Mouse (Mus musculus) gastrocnemius, postnatal 36 days (tissue): Measurements from ENCODE around the gene Rtn3. TPM values are rescaled to one million over a fixed set of nuclear protein-coding genes. Genes with fewer than 3 reads are reported as not detected.
"Not testable (repeated sequence)": the region's sequence is repeated elsewhere in the genome, so short reads cannot be mapped to it uniquely, and the experiment has no call there.

ENCODE experiments used
- DNase-seq, 2 experiments: peaks; one replicate each; pipeline ENCODE4 v3.0.0; 2022
- intact Hi-C: fragments of 180-260 bp; cut with DNase I; formaldehyde crosslinking; loops from one replicate; pipeline ENCODE4 v1.15.1; 2025
- long read RNA-seq, 2 experiments: library from polyadenylated mRNA; stranded (forward); transcript quantifications; one replicate each; pipeline ENCODE4 v2.0.0; 2021
- total RNA-seq, 2 experiments: library from RNA; stranded (reverse); gene quantifications; 2 replicates each; pipeline ENCODE4 v1.2.3; 2021

The Rtn3 gene
- 10 to 100 TPM; 26.5 to 27.6 TPM for total RNA-seq
- long read RNA-seq, experiment 1, full-length matches to known transcripts, result 18 of 25 reads
- long read RNA-seq, experiment 1, partial matches to known transcripts, result 1 of 25 reads
- long read RNA-seq, experiment 1, other reads (novel, unspliced or antisense), result 6 of 25 reads
- long read RNA-seq, experiment 2, transcript Rtn3-203 (7 exons, 2,762 nt), result major isoform, 12 of 22 reads
- long read RNA-seq, experiment 2, partial matches to known transcripts, result 1 of 22 reads
- long read RNA-seq, experiment 2, other reads (novel, unspliced or antisense), result 7 of 22 reads

DNA sequence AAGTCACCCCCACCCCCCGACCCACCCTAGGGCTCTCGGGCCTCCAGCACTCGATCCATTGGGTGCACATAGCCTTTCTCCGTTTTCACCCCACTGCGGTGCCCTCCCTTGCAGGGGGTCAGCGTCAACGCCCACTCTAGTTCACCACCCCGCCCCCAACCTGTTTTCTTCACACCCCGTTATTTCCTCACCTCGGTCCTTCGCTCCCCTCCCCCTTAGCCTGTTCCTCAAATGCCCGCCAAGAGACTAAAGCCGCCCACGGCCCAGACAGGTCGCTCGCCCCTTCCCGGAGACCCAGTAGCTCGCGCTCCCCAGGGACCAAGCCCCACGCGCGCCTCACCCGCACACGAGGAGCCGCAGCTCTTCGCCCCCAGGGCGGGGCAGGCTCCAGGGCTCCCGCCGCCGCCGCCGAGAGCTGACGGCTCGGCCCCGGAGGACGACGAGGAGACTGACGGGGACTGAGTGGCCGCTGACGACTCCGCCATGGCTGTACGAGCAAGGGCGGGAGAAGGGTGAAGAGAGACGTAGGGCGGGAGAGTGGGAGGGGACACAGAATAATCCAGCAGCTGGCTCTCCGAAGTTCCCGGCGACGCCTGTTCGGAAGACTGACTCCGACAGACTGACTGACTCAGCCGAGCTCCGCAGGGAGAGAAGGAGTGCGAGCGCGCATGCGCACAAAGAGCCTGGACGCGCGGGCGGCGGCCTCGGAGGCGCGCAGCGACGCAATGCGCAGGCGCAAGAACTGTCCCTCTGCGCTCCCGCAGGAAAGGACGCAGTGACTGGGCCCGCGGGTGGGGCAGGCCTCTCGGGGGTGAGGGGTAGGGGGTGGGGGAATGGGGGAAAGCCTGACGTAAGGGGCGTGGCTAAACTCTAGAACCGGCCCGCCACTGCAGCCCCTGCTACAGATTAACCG is at the start of gene Rtn3:
TSS of gene Rtn3 (minus strand) at position 683 of the 913 bp plus-strand sequence.
- intact Hi-C loops, result loop anchor here (5.0 kb wide), 1 partner anchor 41 kb away; no protein-coding TSS in a partner anchor

DNA sequence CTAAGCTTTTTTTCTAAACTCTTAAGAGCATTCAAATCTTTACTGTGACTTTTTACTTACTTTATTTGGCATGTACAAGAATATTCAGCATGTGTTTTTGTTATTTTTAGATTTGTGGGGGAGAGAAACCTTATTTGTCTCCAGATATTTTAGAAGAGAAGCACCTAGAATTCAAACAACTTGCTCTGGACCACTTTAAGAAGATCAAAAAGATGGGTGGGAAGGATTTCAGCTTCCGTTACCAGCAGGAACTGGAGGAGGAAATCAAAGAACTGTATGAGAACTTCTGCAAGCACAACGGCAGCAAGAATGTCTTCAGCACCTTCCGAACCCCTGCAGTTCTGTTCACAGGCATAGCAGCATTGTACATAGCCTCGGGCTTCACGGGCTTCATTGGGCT is 48.8 kb upstream of the Rtn3 start:
- intact Hi-C loops, result no loop called here
- no peak for DNase-seq

More for the DNA sequence above, at the start of gene Rtn3:
- DNase-seq, result peak; percentile 94 to 96

DNA sequence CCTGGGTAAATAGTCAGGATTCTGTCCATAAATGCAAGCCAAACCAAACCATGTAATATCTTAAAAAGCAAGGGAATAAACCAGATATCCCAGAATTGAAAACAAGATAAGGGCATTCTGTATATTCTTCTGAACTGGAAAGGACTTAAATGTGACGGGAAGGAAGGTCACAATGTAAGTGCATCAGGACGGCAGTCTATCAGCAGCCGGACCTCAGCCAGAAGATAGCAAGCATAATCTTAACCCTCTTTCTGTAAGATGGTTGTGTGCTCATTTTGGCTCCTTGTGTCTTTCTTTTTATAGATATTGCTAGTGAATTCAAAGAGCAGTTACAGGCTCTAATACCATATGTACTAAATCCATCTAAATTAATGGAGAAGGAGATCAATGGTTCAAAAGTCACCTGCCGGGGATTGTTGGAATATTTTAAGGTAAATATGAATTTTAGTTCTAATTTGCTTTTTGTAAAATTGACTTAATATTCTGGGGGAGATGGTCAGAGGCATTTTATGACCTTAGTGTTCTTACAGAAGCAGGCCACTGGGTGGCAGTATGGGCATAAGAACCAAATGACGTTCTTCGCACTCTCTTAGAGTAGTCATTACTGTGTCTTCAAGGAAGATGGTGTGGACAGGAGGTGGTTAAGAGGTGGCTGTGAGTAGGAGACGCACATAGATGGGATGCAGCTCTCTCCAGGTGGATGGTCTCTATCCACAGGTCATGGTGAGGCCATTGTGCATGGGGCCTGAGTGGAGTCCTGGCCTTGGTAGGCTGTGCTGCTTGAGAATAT is 45.8 kb upstream of the Rtn3 start:
- peak; percentile 18 to 37 for DNase-seq
- intact Hi-C loops, result loop anchor here (1.0 to 2.0 kb wide), 2 partner anchors 66 to 88 kb away; no protein-coding TSS in a partner anchor

DNA sequence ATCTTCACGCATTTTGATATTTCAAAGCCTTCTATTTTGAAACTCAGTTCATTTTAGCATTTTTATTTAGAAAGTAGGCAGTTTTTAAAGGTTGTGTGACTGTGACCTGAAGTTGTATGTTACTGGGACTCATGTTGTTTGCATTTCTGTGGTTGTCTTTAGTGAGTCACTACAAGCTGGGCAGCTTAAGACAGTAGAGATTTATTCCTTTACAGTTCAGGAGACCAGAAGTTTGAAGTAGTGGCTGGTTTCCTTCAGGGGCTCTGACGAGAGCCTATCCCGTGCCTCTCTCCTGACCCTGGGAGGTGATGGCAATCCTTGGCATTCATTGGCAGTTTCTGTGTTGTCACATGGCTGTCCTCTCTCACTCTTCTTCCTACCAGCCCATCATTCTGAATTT is 41.8 kb upstream of the Rtn3 start:
- DNase-seq, result no peak
- intact Hi-C loops, result no loop called here

DNA sequence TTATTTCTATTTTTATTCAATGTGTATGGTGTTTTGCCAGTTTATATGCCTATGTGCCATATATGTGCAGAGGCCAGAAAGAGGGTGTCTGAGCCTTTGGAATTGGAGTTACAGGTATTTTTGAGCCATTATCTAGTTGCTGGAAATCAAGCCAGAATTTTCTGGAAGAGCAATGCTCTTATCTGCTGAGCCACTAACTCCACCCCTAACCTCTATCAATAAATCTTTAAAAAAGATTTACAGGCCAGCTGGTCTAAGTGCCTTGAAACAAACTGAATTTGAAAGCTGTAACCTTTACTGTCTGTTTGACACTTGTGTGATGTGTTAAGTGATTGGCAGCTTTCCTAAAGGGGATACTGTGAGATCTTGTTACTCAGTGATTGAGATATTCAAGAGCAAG is 40.7 kb upstream of the Rtn3 start:
- no peak for DNase-seq
- intact Hi-C loops, result no loop called here

DNA sequence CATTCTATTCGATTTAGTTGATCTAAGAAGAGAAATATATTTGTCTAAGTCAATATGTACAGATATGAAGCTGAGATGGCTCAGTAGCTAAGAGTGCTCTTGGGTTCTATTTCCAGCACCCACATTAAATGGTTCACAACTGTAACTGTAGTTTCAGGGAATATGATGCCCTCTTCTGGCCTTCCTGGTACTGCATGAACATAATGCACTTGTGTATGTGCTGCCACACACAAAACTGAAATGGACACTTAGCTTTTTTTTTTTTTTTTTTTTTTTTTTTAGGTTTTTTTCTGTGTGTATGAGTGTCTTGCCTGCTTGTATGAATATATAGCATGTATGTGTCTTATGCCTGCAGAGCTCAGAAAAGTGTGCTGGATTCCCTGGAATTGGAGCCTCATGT is 40.2 kb upstream of the Rtn3 start:
- intact Hi-C loops, result no loop called here

DNA sequence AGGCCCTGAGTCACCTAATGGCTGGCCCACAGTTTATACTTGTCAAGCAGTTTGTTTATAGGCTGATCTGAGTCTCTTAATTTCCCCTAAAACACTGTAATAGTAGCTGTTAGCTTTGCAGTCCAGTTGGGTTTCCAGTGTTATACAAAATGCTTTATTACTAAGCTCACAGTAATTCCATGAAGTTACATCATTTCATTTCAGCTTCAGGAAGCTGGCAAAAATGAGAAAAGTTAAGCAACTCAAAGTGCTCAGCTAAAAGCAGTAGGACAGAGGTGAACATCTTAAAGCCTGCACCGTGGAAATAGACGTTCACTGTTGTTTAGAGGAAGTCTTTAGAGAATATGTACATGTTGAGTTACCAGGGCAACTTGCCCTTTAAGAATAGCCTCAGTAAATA is 39.8 kb upstream of the Rtn3 start:
- intact Hi-C loops, result no loop called here
- no peak for DNase-seq

More for the DNA sequence above, 40.2 kb upstream of the Rtn3 start:
- no peak for DNase-seq

DNA sequence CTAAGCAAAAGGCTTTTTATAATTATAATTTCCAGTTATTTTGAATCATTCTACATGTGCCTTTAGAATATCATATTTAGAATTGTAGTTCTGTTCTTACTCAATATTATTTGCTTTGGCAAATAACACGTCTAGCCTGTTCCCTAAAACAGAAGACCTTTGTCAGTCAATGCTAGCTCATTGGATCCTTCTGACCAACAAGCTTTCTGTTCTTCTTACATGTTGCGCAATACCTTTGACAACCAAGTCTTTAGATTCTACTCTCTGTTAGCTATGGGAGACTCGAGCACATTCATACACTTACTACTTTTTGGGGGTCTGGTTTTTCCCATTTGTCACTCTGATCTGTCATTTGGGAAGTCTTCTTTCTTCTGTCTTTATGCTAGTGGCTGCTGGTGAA is 38.5 kb upstream of the Rtn3 start:
- intact Hi-C loops, result no loop called here
- DNase-seq, result no peak

DNA sequence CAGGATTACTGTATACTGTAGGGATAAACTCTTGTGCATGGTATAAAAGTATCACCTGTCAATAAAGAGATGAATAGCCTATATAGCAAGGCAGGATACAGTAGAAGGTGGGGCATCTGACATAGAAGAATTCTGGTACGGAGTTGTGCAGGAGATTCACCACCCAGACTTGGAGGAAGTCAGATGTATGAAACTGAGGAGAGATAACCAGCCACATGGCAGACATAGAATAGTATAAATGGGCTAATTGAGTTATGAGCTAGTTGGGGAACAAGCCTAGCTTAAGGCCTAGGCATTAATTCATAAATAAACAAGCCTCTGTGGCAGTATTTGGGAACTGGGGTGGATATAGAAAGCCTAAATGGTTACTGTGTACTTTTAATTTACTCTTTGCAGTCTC is 33.4 kb upstream of the Rtn3 start:
- DNase-seq, result no peak
- intact Hi-C loops, result no loop called here

DNA sequence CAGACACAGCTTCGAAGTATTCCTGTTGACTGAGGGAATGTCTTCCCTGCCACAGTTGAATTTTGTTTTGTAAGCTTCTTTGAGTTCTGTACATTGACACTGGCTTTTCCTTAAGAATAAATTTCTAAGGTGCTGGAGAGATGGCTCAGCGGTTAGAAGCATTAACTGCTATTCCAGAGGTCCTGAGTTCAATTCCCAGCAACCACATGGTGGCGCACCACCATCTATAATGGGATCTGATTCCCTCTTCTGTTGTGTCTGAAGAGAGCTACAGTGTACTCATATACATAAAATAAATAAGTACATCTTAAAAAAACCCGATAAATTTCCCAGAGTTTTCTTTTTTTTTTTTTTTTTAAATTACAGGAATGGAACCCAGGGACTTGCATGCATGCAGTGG is 24.9 kb upstream of the Rtn3 start:
- DNase-seq, result no peak
- intact Hi-C loops, result no loop called here

DNA sequence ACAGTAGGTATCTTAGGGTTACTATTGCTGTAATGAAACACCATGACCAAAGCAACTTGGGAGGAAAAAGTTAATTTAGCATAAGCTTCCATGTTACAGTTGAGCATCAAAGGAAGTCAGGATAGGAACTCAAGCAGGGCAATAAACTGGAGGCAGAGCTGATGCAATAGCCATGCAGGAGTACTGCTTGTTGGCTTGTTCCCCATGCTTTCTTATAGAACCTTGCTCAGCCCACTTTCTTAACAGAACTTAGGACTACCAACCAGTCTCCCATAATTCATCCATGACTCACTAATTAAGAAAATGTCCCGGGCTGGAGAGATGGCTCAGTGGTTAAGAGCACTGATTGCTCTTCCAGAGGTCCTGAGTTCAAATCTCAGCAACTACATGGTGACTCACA is 23.2 kb upstream of the Rtn3 start:
- intact Hi-C loops, result no loop called here
- no peak for DNase-seq

DNA sequence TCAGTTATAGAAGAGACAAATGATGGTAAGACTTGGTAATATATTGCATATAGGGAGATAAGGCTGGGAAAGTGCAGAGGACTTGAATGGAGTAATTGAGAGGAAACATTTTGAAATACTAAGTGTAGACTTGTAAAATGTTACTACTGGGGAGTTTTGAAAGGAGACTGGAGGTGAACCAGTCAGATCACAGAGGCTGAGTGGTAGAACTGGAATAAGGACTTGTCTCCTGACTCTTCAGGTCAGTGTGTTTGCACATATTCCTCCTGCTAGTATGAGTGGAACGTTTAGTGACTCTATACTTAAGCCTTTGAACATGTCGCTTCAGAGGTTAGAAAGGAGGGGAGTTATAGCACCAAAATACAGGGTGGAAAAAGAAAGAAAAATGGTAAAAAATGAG is 19.4 kb upstream of the Rtn3 start:
- intact Hi-C loops, result no loop called here
- no peak for DNase-seq

DNA sequence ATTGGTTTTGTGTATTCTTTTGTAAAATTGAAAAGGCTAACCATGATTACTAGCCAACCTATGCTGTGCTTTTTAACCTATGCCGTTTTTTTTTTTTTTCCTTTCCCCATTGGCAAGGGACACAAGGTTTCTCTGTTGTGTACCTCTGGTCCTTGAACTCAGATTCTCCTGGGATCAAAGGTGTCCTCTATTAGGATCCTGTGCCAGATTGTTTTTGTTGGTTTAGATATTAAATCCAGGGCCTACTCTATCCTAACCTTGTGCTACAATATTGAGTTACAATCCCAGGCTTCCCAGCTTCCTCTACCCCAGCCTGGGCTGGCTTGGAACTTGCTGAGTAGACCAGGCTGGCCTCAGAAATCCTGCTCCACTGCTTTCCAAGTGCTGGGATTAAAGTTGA is 17.6 kb upstream of the Rtn3 start:
- DNase-seq, result no peak
- intact Hi-C loops, result no loop called here

DNA sequence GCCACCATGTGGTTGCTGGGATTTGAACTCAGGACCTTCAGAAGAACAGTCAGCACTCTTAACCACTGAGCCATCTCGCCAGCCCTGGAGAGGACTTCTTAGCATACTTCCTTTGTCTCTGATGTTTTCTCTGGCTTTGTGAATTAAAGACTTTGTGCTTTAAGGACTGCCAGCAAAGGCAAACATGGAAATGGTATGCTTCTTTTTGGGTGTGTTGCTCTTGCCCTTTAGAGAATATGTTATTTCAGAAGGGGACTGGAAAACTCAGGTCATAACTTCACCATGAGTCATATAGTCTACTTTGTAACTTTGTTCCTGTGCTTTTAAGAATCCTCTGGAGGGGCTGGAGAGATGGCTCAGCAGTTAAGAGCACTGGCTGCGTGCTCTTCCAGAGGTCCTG is 15.7 kb upstream of the Rtn3 start:
- intact Hi-C loops, result no loop called here

DNA sequence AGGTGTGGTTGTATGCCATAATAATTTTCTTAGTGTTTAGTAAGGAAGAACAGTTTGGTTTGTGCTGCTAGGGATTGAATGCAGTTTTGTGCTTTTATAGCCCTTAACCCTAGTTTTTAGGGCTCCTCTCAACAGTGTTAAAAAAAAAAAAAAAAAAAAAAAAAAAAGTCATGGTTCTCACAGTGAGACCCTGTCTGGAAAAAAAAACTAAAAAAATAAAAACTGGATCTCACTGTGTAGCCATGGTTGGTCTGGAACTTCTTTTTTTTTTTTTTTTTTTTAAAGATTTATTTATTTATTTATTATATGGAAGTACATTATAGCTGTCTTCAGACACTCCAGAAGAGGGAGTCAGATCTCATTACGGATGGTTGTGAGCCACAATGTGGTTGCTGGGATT is 13.0 kb upstream of the Rtn3 start:
- intact Hi-C loops, result not testable (repeated sequence)

More for the DNA sequence above, 15.7 kb upstream of the Rtn3 start:
- DNase-seq, result no peak

DNA sequence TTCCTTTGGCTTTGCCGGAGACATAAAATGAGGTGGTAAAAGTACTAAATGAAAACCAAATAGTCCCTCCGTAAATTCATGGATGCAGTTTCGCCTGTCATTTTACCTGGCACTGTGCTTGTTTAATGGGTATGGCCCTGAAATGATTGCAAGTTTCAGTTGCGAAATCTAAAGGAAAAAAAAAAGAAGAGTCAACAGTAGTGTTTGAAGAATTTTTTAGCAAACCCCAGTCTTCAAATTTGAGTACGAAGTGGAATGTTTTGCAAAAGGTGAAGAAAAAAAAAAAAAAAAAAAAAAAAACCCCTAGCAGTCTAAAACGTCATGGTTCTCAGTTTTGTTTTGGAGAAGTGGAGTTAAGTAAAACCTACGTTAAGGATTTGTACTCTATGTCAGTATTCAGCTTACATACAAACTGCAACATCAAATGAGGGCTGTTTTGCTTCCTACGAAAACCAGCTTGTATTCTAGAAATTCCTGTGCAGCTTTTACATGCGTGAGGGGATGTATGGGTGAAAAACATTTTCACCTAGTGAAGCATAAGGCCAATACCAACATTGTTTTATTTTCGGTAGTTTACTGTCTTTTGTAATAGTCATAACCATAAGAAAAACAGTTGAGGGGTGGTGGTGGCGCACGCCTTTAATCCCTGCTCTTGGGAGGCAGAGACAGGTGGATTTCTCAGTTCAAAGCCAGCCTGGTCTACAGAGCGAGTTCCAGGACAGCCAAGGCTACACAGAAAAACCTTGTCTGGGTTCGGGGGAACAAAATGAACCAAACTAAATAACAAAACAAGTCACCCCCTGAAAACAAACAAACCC is 12.3 kb upstream of the Rtn3 start:
- intact Hi-C loops, result no loop called here
- DNase-seq, result no peak

More for the DNA sequence above, 13.0 kb upstream of the Rtn3 start:
- DNase-seq, result not testable (repeated sequence)

DNA sequence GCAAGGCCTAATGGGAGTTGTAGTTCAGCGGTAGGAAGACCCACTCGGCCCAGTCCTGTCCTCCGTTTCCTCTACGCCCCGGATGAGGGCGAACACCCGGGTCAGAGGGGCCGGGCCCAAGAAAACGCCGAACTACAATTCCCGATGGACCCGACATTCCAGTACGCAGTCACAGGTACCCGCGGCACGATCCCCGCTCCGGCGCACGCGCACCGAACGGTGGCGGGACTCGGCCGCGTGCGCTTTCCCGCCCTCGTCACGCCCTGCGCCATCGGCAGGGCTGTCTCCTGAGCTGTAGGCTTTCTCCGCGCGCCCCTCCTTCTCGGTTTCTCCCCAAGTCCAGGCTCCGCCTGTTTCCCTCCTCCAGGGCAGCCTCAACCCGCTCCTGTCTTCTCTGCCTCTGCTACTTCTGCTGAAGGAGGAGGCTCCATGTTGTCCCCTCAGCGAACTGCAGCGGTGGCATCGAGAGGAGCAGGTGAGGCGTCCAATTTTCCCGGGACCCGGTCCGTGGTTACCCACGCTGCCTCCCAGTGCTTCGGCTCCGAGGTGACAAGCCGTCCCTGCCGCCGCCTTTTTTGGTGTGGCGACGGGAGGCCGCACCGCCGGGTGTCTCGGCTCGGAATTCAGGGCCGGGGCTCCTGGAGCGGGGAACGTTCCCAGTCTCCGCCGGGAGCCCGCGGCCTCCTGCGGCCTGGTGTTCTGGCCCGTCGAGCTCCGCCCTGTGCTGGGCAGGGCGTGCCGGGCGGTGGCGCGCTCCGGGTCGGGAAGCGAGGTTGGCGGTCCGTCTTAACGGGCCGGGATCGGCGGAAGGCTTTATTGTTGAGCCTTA is 11.3 kb upstream of the Rtn3 start:
- intact Hi-C loops, result no loop called here
- peak; percentile 90 to 93 for DNase-seq

DNA sequence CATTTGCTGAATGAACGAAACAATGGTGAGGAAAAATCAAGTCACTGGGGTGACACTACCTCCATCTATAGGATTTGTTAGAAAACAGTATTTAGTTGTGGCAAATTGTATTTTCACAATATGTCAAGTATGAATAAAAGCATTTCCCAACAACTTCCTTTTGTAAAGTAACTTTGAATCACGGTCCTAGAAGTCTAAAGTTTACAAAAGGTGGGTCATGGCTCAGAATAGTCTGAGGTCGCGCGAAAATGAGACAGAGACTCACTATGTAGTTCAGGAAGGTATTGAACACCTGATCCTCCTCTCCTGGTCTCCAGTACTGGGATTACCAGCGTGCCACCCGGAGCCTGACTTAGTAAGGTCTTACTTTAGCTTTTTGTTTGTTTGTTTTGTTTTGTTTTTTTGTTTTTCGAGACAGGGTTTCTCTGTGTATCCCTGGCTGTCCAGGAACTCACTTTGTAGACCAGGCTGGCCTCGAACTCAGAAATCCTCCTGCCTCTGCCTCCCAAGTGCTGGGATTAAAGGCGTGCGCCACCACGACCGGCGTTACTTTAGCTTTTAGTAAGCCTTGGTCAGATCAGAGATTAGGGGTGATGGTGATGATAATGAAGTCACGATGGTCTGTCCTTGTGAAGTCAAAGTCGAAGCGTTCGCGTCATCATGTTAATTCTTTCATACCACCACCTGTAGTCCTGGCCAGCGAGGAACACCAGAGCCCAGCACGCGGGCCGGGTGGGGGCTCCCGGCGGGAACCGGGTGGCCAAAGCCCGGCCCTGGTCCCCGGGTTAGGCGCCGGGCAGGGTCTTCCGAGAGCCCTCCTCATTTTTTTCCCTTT is 10.5 kb upstream of the Rtn3 start, which contains the start of gene Atl3:
TSS of gene Atl3 (plus strand) at position 689 of the 835 bp plus-strand sequence.
- DNase-seq, result no peak
- intact Hi-C loops, result no loop called here
